Mouse (Mus musculus) neural tube, embryonic 11.5 days (tissue): ENCODE results near the gene Rpl24. TPM values are rescaled to one million over a fixed set of nuclear protein-coding genes. Genes with fewer than 3 reads are reported as not detected.

Experiments
- ATAC-seq: fragments of 200-750 bp; cut with Nextera tagmentation; 2 replicates; pipeline ENCODE4 v1.8.0; 2017; ENCODE audit warnings: moderate number of reproducible peaks, mild to moderate bottlenecking, moderate TSS enrichment, moderate library complexity; ENCODE audit not compliant: insufficient read depth, low FRiP score, low TSS enrichment
- DNase-seq: peaks from one replicate; pipeline ENCODE4 v3.0.0-alpha.2; 2015; ENCODE audit warnings: low spot score
- H3K27ac ChIP-seq: fragments of 300-500 bp; sonication (generic); 2 replicates; pipeline ENCODE4 v1.5.1; 2014; ENCODE audit warnings: low read depth, mild to moderate bottlenecking, low read length
- H3K27me3 ChIP-seq: fragments of 300-500 bp; sonication (generic); 2 replicates; pipeline ENCODE4 v1.6.1; 2014; ENCODE audit warnings: mild to moderate bottlenecking, low read length, mixed read lengths; ENCODE audit not compliant: control insufficient read depth, insufficient read depth
- H3K36me3 ChIP-seq: fragments of 300-500 bp; sonication (generic); 2 replicates; pipeline ENCODE4 v1.6.1; 2014; ENCODE audit warnings: mild to moderate bottlenecking, low read length, moderate library complexity, mixed read lengths; ENCODE audit not compliant: control insufficient read depth, insufficient read depth
- H3K4me1 ChIP-seq: fragments of 300-500 bp; sonication (generic); 2 replicates; pipeline ENCODE4 v1.6.1; 2014; ENCODE audit warnings: low read length, mixed read lengths; ENCODE audit not compliant: control insufficient read depth, insufficient read depth
- H3K4me2 ChIP-seq: fragments of 300-500 bp; sonication (generic); 2 replicates; pipeline ENCODE4 v1.6.1; 2014; ENCODE audit warnings: low read depth, mild to moderate bottlenecking, moderate library complexity
- H3K4me3 ChIP-seq: fragments of 300-500 bp; sonication (generic); 2 replicates; pipeline ENCODE4 v1.5.1; 2014; ENCODE audit warnings: low read depth, low read length
- H3K9ac ChIP-seq: fragments of 300-500 bp; sonication (generic); 2 replicates; pipeline ENCODE4 v1.6.1; 2014; ENCODE audit warnings: mild to moderate bottlenecking, low read length
- H3K9me3 ChIP-seq: fragments of 300-500 bp; sonication (generic); 2 replicates; pipeline ENCODE4 v1.6.1; 2016; ENCODE audit warnings: low read length; ENCODE audit not compliant: control insufficient read depth
- WGBS: fragments of 180-500 bp; shearing (Covaris S2); extraction: QIAGEN DNeasy Blood & Tissue Kit; methylation state at CpG from one replicate; pipeline ENCODE4 v1.1.7; 2014; 5-methylcytosine and 5-hydroxymethylcytosine counted together
- polyA plus RNA-seq: library from polyadenylated mRNA; unstranded; fragments of >200 nt; fragmentation: Nextera tagmentation; extraction: Ambion mirVana; gene quantifications from 2 replicates; pipeline ENCODE4 v1.2.1, GENCODE M21; 2014

Gene Rpl24
- polyA plus RNA-seq, 1 experiment from 2014 or later, result 690 TPM

- 66% methylated on average over 4 of the region's 4 CpGs for WGBS
- peak; percentile 25 for DNase-seq
These were observed 1.7 kb upstream of the Rpl24 start for GRCm38 (mm10) chr16:55964126-55964949.

DNA sequence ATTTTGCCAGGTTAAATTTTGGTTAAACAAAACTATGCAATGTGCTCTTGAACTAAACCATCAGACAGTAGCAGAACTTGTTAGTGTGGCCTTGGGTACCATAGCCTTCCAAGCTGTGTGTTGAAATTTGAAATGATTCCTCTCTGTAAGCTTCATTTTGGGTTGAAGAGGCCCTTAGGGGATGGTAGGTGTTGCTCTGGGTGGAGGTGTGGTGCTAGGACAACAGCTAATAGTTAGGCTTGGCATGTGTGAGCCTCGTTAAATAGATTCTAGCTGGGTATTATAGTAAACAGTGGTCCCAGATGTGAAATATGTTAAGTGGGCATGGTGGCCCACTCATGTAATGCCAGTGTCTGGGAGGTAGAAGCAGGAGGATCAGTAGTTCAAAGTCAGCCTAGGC is 1.1 kb downstream of the Rpl24 start:
- Histone ChIP-seq H3K36me3 (peaks cover 11% of the 10 kb centered on the region), H3K27me3 (no peaks in the 10 kb centered on the region), H3K4me3 (peak overlapping the region; percentile 77), H3K27ac (no peak overlapping the region; the same call in 1 of the 2 replicates), H3K9me3 (no peaks in the 10 kb centered on the region), H3K4me2 (peak overlapping the region; percentile 90), H3K9ac (peak overlapping the region; percentile 89), H3K4me1 (peaks cover 4% of the 10 kb centered on the region; the same call in 1 of the 2 replicates)
- ATAC-seq, result no peak
- 29% methylated on average over 1 of the region's 1 CpGs for WGBS
- DNase-seq, result no peak

More at GRCm38 (mm10) chr16:55964126-55964949, 1.7 kb upstream of the Rpl24 start:
- H3K27ac ChIP-seq, result no peak overlapping the region
- H3K36me3 ChIP-seq, result no peaks in the 10 kb centered on the region
- no peak overlapping the region for H3K4me3 ChIP-seq
- ATAC-seq, result no peak
- H3K9me3 ChIP-seq, result no peaks in the 10 kb centered on the region
- no peaks in the 10 kb centered on the region for H3K27me3 ChIP-seq
- H3K4me1 ChIP-seq, result peaks cover 4% of the 10 kb centered on the region; the same call in 1 of the 2 replicates
- H3K4me2 ChIP-seq, result no peak overlapping the region
- H3K9ac ChIP-seq, result no peak overlapping the region

DNA sequence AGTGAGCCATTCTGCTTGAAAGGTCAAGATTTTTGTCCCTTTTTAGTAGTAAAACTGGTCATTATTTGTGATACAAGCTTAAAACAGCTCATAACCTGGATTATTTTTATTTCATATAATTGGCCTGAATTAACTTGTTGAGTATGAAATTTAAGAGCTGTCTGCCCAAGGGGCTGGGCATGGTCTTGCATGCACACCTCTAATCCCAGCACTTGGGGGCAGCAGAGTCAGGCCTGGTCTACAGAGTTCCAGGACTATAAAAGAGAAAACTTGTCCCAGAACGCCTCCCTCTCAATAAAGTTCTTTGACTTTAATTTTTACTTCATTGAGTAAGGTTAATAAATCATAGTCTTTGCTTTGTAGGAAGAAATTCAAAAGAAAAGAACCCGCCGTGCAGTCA is 3.1 kb downstream of the Rpl24 start:
- no peak overlapping the region for H3K27ac ChIP-seq
- H3K4me2 ChIP-seq, result no peak overlapping the region
- peaks cover 11% of the 10 kb centered on the region for H3K36me3 ChIP-seq
- H3K4me1 ChIP-seq, result peaks cover 7% of the 10 kb centered on the region
- WGBS, result 88% methylated on average over 3 of the region's 3 CpGs
- H3K9ac ChIP-seq, result no peak overlapping the region
- H3K4me3 ChIP-seq, result no peak overlapping the region
- ATAC-seq (no peak), DNase-seq (peak; percentile 40)
- H3K27me3 ChIP-seq, result no peaks in the 10 kb centered on the region
- no peaks in the 10 kb centered on the region for H3K9me3 ChIP-seq

DNA sequence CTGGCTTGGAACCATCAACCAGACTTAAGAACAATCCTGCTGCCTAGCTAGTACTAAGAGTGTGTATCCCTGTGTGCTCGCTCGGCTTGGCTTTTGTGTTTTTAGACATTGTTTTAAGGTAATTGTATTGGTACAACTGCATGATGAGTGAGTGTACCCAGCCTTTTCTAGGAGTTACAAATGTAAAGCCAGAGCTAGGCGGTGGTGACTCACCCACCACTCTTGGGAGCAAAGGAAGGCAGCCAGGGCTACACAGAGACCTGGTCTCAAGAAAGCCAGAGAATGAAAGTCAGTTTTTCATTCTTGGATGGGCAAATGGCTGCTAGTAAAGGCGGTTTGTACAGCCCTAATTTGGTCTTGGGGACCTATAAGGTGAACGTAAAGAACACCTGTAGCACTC is 4.3 kb downstream of the Rpl24 start:
- H3K36me3 ChIP-seq, result peaks cover 11% of the 10 kb centered on the region
- 94% methylated on average over 5 of the region's 5 CpGs for WGBS

GRCm38 (mm10) chr16:55971735-55972615 is 5.9 kb downstream of the Rpl24 start:
- DNase-seq (no peak), ATAC-seq (no peak)
- H3K4me1 ChIP-seq, result peaks cover 13% of the 10 kb centered on the region
- WGBS, result 85% methylated on average over 6 of the region's 6 CpGs
- no peak overlapping the region for H3K4me3 ChIP-seq
- H3K9ac ChIP-seq, result no peak overlapping the region
- H3K36me3 ChIP-seq, result peaks cover 11% of the 10 kb centered on the region
- no peaks in the 10 kb centered on the region for H3K27me3 ChIP-seq
- H3K27ac ChIP-seq, result no peak overlapping the region
- H3K4me2 ChIP-seq, result no peak overlapping the region
- H3K9me3 ChIP-seq, result no peaks in the 10 kb centered on the region

More for the DNA sequence above, 4.3 kb downstream of the Rpl24 start:
- Histone ChIP-seq H3K27ac (no peak overlapping the region), H3K9me3 (no peaks in the 10 kb centered on the region), H3K27me3 (no peaks in the 10 kb centered on the region), H3K4me1 (peaks cover 11% of the 10 kb centered on the region), H3K9ac (no peak overlapping the region), H3K4me3 (no peak overlapping the region), H3K4me2 (no peak overlapping the region)
- DNase-seq, result no peak
- no peak for ATAC-seq

DNA sequence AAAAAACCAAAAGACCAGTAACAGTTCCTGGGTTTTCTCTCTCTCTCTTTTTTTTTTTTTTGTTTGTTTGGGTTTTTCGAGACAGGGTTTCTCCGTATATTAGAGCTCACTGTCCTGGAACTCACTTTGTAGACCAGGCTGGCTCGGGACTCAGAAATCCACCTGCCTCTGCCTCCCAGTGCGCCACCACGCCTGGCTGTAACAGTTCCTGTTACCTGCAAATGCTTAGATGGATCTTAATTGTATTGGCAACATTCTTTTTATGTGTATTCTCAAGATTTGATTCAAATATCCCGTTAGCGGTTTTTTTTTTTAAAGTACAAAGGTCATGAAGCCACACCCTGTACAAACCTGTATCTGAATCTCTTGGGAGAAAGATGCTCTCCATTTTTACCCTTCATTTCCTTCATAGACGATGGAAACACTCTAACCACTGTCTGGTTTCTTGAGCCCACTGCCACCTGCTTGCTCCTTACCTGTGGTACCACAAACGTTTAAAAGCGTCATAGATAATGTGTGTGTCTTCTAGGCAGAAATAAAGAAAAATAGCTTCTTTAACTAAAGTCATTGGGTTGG is 6.6 kb downstream of the Rpl24 start:
- Histone ChIP-seq H3K9ac (no peak overlapping the region), H3K4me3 (peak overlapping the region; percentile 98; the same call in 1 of the 2 replicates), H3K36me3 (peaks cover 11% of the 10 kb centered on the region), H3K27ac (no peak overlapping the region), H3K4me1 (peaks cover 9% of the 10 kb centered on the region), H3K4me2 (peak overlapping the region; percentile 45), H3K27me3 (no peaks in the 10 kb centered on the region), H3K9me3 (no peaks in the 10 kb centered on the region)
- DNase-seq, result no peak
- ATAC-seq, result no peak
- WGBS, result 61% methylated on average over 10 of the region's 10 CpGs

- Histone ChIP-seq H3K4me3 (peak within 1 kb of the TSS; percentile 98), H3K4me1 (peaks cover 9% of the 10 kb centered on the region), H3K9me3 (no peaks in the 10 kb centered on the region), H3K27ac (peak within 1 kb of the TSS; percentile 70), H3K36me3 (peaks cover 11% of the 10 kb centered on the region), H3K4me2 (peak within 1 kb of the TSS; percentile 64), H3K27me3 (no peaks in the 10 kb centered on the region), H3K9ac (peak within 1 kb of the TSS; percentile 79)
- WGBS, result under 1% methylated on average over 73 of the region's 86 CpGs
- ATAC-seq (peak; percentile 99), DNase-seq (peak; percentile 100)
These were observed 7.6 kb downstream of the Rpl24 start, which contains the start of gene Zbtb11 for GRCm38 (mm10) chr16:55973431-55974255. Gene Zbtb11, plus strand, starts transcription at chr16:55973883.
